Mouse (Mus musculus): Measurements from ENCODE around the gene Filip1. TPM values are rescaled to one million over a fixed set of nuclear protein-coding genes. Genes with fewer than 3 reads are reported as not detected.

Filip1 gene
- polyA plus RNA-seq, 1 experiment from 2014 or later = 4.0 TPM

DNA sequence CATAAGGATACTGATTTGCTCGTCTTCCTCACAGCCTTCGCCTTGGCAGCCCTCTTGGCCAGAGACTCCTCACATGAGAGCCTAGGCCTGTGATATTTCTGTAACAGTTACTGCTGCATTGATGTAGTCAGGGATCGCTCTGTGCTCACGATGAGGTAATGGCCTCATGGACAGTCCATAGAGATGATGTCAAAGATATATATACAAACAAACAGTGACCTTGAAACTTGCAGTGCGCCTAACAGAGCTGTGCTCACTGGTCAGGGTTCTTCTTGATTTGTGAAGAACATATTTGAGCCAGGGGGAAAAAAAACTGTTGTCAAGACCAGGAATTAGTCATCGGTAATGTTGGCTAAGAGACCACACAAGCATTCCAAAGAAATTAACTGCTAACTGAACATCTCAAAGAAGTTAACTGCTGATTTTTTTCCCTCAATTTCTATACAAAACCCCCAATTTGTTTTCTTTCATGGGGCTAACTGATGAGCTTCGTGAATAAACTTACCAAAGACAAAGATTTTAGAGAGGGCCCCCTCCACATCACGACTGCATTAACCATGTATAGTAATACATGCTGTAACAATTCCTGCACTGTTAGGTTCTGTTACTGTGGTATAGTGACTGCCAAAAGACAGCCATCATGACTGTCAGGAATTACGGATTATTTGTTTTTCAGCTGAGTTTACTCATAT is 86.0 kb downstream of the Filip1 start:
- no peak for ATAC-seq
- Histone ChIP-seq H3K9ac (ENCODE audit: low read depth, low read length) (no peak overlapping the region), H3K27me3 (ENCODE audit: control insufficient read depth, insufficient read depth, low read depth, low read length) (no peaks in the 10 kb centered on the region), H3K27ac (ENCODE audit: low read length) (no peak overlapping the region), H3K4me1 (ENCODE audit: control insufficient read depth, insufficient read depth, low read length) (no peaks in the 10 kb centered on the region), H3K4me2 (ENCODE audit: low read length) (no peak overlapping the region), H3K36me3 (ENCODE audit: control insufficient read depth, insufficient read depth, low read length) (no peaks in the 10 kb centered on the region), H3K9me3 (replicated peaks; ENCODE audit: control insufficient read depth, low read length, poor library complexity, severe bottlenecking) (no peaks in the 10 kb centered on the region), H3K4me3 (ENCODE audit: low read depth, low read length) (no peak overlapping the region)
- 88% methylated on average over 9 of the region's 9 CpGs for WGBS

GRCm38 (mm10) chr9:79925950-79926349 is 86.7 kb downstream of the Filip1 start:
- H3K9me3 ChIP-seq (replicated peaks; ENCODE audit: control insufficient read depth, low read length, poor library complexity, severe bottlenecking) = no peaks in the 10 kb centered on the region
- no peak overlapping the region for H3K4me2 ChIP-seq (ENCODE audit: low read length)
- ATAC-seq = no peak
- no peaks in the 10 kb centered on the region for H3K36me3 ChIP-seq (ENCODE audit: control insufficient read depth, insufficient read depth, low read length)
- H3K4me1 ChIP-seq (ENCODE audit: control insufficient read depth, insufficient read depth, low read length) = no peaks in the 10 kb centered on the region
- H3K4me3 ChIP-seq (ENCODE audit: low read depth, low read length) = no peak overlapping the region
- H3K9ac ChIP-seq (ENCODE audit: low read depth, low read length) = no peak overlapping the region
- WGBS = 80% methylated on average over 4 of the region's 4 CpGs
- H3K27ac ChIP-seq (ENCODE audit: low read length) = no peak overlapping the region
- no peaks in the 10 kb centered on the region for H3K27me3 ChIP-seq (ENCODE audit: control insufficient read depth, insufficient read depth, low read depth, low read length)

DNA sequence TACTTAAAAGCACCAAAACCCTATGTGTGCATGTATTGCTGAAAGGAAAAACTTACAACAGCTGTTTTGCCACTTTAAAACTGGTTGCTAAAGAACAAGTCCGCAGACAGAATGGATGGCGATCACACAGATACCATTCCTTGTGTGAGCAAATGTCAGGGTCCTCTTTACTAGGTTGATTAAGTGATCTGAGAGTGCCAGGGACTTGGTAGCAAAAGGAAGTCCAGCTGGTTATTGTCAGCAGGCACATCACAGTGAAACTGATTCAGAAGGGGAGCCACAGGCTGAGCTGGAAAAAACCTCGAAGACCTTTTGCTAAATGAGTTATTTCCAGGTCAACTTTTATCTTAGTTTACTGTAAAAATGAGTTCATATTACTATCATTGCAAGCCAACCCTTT is 89.4 kb downstream of the Filip1 start:
- ATAC-seq = no peak
- no peak overlapping the region for H3K4me2 ChIP-seq (ENCODE audit: low read length)

DNA sequence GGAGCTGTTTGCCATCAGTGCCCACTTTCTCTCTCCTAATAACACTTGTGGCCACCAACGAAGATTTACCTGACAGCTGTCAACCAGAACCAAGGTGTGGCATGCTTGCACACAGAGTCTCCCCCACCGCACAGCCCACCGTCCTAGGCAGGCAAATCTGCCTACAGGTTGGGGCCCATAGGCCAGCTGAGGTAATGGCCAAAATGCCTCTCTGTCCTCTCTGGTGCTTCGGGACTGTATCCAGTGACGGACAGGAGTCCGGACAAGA is 90.2 kb downstream of the Filip1 start:
- Histone ChIP-seq H3K27ac (ENCODE audit: low read length) (no peak overlapping the region), H3K9me3 (replicated peaks; ENCODE audit: control insufficient read depth, low read length, poor library complexity, severe bottlenecking) (no peaks in the 10 kb centered on the region), H3K9ac (ENCODE audit: low read depth, low read length) (no peak overlapping the region), H3K27me3 (ENCODE audit: control insufficient read depth, insufficient read depth, low read depth, low read length) (no peaks in the 10 kb centered on the region), H3K4me1 (ENCODE audit: control insufficient read depth, insufficient read depth, low read length) (no peaks in the 10 kb centered on the region), H3K4me2 (ENCODE audit: low read length) (no peak overlapping the region), H3K4me3 (ENCODE audit: low read depth, low read length) (no peak overlapping the region), H3K36me3 (ENCODE audit: control insufficient read depth, insufficient read depth, low read length) (no peaks in the 10 kb centered on the region)
- no peak for ATAC-seq
- WGBS = 85% methylated on average over 6 of the region's 6 CpGs

More for the DNA sequence above, 89.4 kb downstream of the Filip1 start:
- no peak overlapping the region for H3K27ac ChIP-seq (ENCODE audit: low read length)
- H3K9ac ChIP-seq (ENCODE audit: low read depth, low read length) = no peak overlapping the region
- WGBS = 88% methylated on average over 3 of the region's 3 CpGs
- no peaks in the 10 kb centered on the region for H3K27me3 ChIP-seq (ENCODE audit: control insufficient read depth, insufficient read depth, low read depth, low read length)
- no peaks in the 10 kb centered on the region for H3K9me3 ChIP-seq (replicated peaks; ENCODE audit: control insufficient read depth, low read length, poor library complexity, severe bottlenecking)
- no peaks in the 10 kb centered on the region for H3K36me3 ChIP-seq (ENCODE audit: control insufficient read depth, insufficient read depth, low read length)
- H3K4me1 ChIP-seq (ENCODE audit: control insufficient read depth, insufficient read depth, low read length) = no peaks in the 10 kb centered on the region
- no peak overlapping the region for H3K4me3 ChIP-seq (ENCODE audit: low read depth, low read length)

DNA sequence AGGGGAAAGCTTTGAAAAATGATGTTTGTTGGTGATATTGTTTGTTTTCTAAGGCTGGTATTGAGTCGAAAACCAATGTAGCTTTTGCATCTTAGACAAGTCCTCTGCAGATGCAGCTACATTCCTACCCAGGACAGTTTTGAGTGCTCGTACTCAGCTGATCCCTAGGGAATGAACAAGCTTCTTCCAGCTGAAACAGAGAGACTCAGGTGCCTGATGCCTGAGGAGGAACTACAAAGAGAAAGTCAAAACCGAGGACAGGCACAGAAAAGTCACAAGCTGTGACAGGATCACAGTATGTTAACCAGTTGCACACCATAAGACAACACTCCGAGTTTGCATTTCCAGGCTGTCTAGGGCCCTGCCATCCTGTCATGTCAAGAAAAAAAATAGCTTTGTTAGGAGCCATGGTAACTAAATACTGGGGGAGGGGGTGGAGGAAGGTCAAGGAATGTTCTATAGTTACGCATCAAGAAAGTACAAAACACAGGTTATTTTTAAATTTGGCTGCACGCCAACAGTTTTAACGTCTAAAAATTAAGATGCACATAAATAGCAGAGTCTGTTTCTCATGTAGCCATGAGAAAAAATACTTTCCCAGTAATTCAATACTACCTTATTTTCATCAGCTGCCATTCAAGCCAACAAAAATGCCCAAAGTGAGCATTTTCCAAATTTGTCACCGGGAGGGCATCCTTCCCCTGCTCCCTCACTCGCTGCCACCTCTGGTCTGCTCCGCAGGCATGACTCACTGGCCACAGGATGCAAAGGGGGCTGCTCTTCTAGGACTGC is 90.8 kb downstream of the Filip1 start:
- no peak overlapping the region for H3K4me3 ChIP-seq (ENCODE audit: low read depth, low read length)
- no peaks in the 10 kb centered on the region for H3K36me3 ChIP-seq (ENCODE audit: control insufficient read depth, insufficient read depth, low read length)
- ATAC-seq = no peak

GRCm38 (mm10) chr9:79920540-79920933 is 92.1 kb downstream of the Filip1 start:
- Histone ChIP-seq H3K27me3 (ENCODE audit: control insufficient read depth, insufficient read depth, low read depth, low read length) (no peaks in the 10 kb centered on the region), H3K4me3 (ENCODE audit: low read depth, low read length) (no peak overlapping the region), H3K36me3 (ENCODE audit: control insufficient read depth, insufficient read depth, low read length) (no peaks in the 10 kb centered on the region), H3K4me2 (ENCODE audit: low read length) (no peak overlapping the region), H3K4me1 (ENCODE audit: control insufficient read depth, insufficient read depth, low read length) (no peaks in the 10 kb centered on the region), H3K9ac (ENCODE audit: low read depth, low read length) (no peak overlapping the region), H3K27ac (ENCODE audit: low read length) (no peak overlapping the region), H3K9me3 (replicated peaks; ENCODE audit: control insufficient read depth, low read length, poor library complexity, severe bottlenecking) (no peaks in the 10 kb centered on the region)
- no peak for ATAC-seq
- WGBS = 57% methylated on average over 5 of the region's 5 CpGs

More for the DNA sequence above, 90.8 kb downstream of the Filip1 start:
- no peak overlapping the region for H3K4me2 ChIP-seq (ENCODE audit: low read length)
- H3K9me3 ChIP-seq (replicated peaks; ENCODE audit: control insufficient read depth, low read length, poor library complexity, severe bottlenecking) = no peaks in the 10 kb centered on the region
- no peak overlapping the region for H3K9ac ChIP-seq (ENCODE audit: low read depth, low read length)
- no peaks in the 10 kb centered on the region for H3K27me3 ChIP-seq (ENCODE audit: control insufficient read depth, insufficient read depth, low read depth, low read length)
- 54% methylated on average over 10 of the region's 10 CpGs for WGBS
- H3K27ac ChIP-seq (ENCODE audit: low read length) = no peak overlapping the region
- no peaks in the 10 kb centered on the region for H3K4me1 ChIP-seq (ENCODE audit: control insufficient read depth, insufficient read depth, low read length)

GRCm38 (mm10) chr9:79919750-79920539 is 92.7 kb downstream of the Filip1 start:
- no peaks in the 10 kb centered on the region for H3K36me3 ChIP-seq (ENCODE audit: control insufficient read depth, insufficient read depth, low read length)
- H3K4me1 ChIP-seq (ENCODE audit: control insufficient read depth, insufficient read depth, low read length) = no peaks in the 10 kb centered on the region
- no peaks in the 10 kb centered on the region for H3K27me3 ChIP-seq (ENCODE audit: control insufficient read depth, insufficient read depth, low read depth, low read length)
- H3K4me3 ChIP-seq (ENCODE audit: low read depth, low read length) = no peak overlapping the region
- ATAC-seq = no peak
- no peak overlapping the region for H3K4me2 ChIP-seq (ENCODE audit: low read length)
- H3K27ac ChIP-seq (ENCODE audit: low read length) = no peak overlapping the region
- no peaks in the 10 kb centered on the region for H3K9me3 ChIP-seq (replicated peaks; ENCODE audit: control insufficient read depth, low read length, poor library complexity, severe bottlenecking)
- H3K9ac ChIP-seq (ENCODE audit: low read depth, low read length) = no peak overlapping the region
- WGBS = 59% methylated on average over 9 of the region's 9 CpGs

DNA sequence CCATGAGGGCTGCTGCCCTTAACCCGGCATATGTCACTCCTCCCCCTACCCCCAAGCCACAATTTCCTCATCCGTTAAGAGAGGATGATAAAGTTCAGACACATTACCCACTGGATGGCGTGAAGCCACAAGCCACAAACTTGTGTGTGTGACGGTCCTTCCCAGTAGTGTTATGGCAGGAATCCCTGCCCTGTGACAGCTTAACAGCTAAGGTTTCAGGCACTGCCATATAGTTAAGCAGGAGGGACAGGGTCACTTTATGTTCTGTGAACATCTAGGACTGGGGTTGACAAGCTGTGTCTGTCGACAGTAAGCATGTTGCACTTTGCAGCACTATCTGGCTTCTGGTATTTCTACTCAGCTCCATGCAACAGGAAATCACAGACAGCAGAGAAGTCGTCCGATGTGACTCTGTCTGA is 93.3 kb downstream of the Filip1 start:
- no peak overlapping the region for H3K9ac ChIP-seq (ENCODE audit: low read depth, low read length)
- 84% methylated on average over 7 of the region's 7 CpGs for WGBS
- no peaks in the 10 kb centered on the region for H3K4me1 ChIP-seq (ENCODE audit: control insufficient read depth, insufficient read depth, low read length)
- no peak for ATAC-seq
- H3K36me3 ChIP-seq (ENCODE audit: control insufficient read depth, insufficient read depth, low read length) = no peaks in the 10 kb centered on the region
- no peaks in the 10 kb centered on the region for H3K9me3 ChIP-seq (replicated peaks; ENCODE audit: control insufficient read depth, low read length, poor library complexity, severe bottlenecking)
- H3K4me2 ChIP-seq (ENCODE audit: low read length) = no peak overlapping the region
- H3K27me3 ChIP-seq (ENCODE audit: control insufficient read depth, insufficient read depth, low read depth, low read length) = no peaks in the 10 kb centered on the region
- no peak overlapping the region for H3K4me3 ChIP-seq (ENCODE audit: low read depth, low read length)
- no peak overlapping the region for H3K27ac ChIP-seq (ENCODE audit: low read length)
